Mouse (Mus musculus) ovary, postnatal 14 days (tissue): ENCODE data around the gene Dusp6.
"Not testable (repeated sequence)": the region's sequence is repeated elsewhere in the genome, so short reads cannot be mapped to it uniquely, and the experiment has no call there.

Source experiments
- DNase-seq: peaks from one replicate; pipeline ENCODE4 v3.0.0; 2022; ENCODE audit warnings: low spot score

The Dusp6 gene

DNA sequence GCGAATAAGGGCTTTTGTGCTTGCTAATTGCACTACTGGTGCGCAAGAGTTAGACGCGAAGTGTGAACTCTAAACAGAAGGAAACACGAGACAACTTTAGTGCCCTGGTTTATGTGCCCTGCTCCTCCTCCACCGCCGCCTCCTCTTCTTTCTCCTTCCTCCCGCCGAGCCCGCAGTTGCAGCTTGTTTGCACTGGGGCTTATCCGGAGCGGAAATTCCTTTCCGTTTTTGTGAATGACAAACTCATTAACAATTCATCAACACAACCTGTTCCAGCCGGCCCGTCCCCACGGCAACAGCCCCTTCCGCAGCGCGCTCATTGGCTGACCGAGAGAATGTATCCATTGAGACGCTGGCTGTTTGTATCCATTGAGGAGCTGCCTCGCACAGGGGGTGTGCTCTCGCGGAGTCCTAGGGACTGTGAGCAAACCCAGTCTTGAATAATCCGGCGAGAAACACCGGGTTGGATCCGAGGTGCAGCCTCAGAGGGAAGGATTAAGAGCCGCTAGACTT, at the start of gene Dusp6:
Dusp6 (plus strand) TSS at position 365 of the 513 bp plus-strand sequence.
- peak; percentile 84 for DNase-seq

DNA sequence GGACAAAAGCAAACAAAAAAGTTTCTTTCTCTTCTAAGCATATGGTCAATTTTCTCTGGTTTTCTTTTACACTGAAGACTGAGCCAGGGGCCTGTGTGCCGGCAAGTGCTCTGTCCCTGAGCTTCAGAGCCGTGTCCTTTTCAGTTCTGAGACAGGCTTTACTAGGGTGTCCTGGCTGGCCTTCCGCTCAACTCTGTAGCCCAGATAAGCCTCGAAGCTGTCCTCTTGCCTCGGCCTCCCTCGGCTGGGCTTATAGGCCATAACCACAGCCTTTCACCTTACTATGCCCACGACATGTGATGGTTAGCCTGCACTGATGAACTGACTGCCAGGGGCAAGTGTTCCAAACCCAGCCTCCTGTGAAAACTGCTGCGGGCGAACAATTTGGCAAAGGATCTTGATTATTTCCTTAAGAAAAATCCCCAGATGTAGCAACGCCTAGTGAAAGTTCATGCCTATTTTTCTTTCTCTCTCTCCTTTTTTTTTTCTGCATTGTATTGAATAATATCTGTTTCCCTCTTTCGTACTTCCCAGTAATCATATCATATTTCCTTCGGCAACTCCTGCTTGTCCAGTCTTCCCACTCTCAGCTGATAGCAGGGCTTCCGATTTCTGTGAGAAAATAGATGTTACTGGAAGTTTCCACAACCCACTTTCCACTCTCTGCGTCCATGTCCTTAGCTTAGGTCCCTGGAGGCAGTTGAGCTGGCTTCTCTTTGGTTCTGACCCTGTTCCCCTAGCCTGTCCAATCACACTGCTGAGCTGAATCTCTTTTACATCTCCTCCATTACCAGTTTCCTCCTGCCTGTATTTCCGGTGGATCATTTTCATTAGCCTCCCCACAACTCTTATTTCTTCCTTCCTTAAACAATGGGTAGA, 48.4 kb upstream of the Dusp6 start:
- DNase-seq, result no peak

DNA sequence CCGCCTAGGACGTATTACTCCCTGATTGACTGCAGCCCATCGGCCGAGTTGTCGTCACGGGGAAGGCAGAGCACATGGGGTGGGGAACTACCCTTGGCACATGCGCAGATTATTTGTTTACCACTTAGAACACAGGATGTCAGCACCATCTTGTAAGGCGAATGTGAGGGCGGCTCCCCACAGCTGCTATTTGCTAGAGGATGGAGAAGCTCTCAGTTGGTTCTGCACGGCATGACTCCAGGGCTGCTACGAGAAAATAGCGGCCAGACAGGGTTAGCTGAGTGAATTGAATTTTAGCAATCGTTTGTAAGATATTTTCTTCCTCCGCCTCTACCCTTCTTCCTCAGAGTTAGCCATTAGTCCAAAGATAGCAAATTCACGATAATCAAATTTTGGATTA, 46.5 kb upstream of the Dusp6 start:
- DNase-seq, result not testable (repeated sequence)

DNA sequence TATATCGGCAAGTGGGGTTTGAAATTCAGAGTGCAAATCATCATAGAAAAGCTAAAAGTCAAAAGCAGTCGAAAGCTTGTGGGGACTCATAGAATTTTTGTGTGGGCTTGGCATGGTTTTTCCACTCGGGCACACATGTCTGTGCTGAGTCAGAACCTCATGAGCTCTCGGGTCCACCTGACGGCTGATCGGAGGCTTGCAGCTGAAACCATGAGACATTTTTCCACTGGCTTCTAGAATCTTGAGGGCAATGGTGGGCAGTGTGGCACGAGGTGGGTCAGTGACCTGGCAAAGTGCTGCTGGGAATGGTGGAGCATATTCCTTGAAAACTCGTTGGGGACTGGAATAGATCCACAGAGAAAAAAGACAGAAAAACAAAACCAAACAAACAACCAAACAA, 41.5 kb upstream of the Dusp6 start:
- DNase-seq, result no peak

DNA sequence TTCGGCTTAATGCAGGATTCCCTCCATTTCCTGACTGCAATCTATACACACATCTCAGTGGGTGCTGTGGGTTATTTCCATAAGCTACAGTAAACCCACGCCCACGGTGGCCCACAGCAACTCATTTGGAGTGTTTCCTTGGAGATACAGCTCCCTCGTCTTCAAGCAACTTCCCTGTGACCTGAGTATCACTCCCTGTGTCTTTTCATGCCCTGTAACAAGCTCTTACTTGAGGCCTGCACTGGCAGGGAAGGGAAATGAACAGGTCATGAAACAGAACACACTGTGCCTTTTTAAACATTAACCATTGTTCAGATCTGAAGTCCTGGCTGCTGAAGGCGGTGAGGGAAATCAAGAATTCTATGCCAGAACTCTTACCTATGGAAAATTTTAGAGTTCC, 40.3 kb upstream of the Dusp6 start:
- DNase-seq, result no peak

DNA sequence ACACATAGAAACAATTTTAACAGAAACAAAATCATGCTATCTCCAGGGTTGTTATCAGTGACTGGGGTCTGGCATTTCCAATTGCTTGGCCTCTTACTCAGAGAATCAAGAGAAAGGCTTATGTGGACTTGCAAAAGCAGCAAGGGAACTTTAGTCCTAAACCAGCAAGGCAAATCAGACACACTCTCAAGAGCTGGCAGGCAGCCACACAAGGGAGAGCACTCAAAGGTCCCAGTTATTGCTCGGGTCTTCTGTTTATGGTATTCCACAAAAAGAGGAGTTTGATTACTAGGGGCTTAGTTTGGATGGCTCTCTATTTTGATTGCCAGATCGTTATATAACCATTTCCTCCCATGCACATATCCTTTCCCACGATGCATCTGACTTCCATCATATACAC, 38.8 kb upstream of the Dusp6 start:
- DNase-seq, result no peak

DNA sequence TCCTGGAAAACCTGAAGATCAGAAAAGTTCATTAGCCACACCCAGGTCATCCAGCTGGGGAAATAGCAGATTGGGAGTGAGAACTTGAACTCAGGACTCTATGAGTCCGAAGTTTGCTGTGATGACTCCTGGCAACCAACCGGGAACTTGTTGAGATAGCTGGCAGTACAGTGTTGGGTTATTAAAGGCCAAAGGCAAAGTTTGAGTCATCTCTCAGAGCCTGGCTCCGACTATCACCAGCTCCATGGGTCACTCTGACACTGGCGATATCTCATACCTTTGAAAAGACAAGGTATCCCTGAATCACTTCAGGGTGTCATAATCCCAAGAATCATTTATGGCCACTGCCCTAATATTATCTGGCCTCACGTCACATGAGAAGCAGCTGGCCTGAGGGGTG, 36.2 kb upstream of the Dusp6 start:
- DNase-seq, result no peak

DNA sequence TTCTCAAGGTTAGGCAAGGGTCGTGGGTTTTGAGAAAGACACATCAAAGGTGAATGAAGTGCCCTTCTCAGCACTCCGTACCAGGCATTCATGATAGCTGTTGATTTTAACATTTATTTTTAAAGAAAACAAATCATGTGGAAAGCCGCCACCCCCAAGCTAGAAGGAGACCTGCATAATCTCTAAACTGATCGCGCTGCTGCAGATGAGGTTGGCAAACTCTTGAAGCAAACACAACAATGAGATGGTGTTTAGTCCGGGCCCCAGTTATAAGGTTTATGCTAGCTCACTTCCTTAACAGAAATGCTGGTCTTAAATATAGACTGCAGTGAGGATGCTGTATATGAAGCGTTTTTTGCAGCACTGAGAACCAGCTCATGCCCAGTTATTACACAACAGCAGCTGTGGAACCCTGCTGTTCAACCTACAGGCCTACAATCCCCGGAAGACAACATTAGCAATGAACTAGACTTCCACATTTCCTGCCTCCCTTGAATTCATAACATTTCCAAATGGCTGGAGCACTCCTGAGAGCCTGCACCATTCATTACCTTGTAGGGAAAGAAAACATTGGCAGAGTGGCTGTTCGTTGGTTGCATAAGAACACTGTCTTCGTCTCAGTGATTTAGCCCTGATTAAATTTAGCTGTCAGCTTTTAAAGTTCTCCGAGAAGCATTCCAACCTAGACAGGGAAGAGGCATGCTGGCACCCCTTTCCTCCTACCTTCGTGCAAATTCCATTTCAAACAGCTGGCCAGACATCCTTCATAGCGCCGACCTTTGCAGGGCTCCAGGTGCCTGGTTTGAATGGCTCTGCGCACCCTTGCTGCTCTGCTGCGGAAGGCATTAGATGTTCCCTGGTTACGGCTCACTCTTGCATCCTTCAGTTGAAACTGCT, 34.8 kb upstream of the Dusp6 start:
- no peak for DNase-seq

DNA sequence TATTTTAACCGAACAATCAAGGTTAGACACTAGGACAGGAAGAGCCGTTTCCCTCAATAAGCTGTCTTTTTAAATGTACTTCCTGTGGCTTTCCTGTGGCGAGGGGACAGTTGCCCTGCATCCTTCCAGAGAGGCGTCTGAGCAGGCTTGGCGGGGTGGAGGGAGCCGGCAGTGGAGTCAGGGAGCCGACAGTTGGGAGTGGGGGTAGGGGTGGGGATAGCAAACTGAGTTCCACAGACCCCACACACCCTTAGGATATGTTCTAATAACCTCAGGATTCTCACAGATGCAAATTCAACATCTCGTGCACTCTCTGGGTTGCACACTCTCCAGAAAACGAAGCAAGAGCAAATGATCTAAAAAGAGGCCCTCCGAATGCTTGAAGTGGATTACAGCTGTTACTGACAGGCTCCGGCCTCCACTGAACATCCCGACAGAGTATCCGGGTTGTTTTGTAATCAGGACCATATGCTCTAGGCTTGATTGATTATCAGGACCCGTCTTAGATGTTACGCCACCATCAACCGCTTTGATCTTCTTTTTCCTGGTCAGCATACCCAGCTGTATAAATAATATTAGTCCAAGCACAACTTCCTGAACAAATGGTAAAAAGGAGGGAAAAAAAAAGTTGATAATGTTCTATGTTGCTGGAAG, 33.9 kb upstream of the Dusp6 start:
- DNase-seq, result no peak

DNA sequence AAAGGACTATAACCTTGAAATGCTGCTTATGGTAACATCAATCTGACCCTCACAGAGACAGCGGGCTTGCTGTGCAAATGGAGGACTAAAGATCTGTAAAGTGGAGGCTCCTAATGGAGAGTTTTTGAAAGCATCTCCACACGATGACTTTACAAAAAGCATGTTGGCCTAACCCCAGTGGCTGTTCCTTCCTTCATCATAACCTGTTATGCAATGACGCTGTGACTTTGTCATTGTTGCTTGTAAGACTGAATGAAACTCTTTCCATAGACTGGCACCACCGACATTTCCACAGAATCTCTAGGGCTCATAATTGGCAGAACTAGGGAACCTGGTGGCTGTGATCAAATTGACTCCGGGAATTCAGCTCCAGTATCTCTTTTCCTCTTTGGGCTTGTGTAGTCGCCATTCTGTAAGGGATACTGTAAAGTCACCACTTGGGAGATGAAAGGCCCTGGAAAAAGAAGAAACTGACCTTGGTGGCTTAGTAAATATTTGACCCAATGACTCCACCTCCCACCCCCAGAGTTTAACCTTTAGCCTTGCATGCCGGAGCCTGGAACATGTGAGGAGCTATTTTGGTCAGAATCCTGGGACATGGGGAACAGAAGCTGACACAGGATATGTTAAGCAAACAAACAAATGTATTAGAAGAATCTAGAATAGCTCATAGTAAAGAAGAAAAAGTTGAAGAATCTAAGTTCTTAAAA, 30.4 kb upstream of the Dusp6 start:
- no peak for DNase-seq

DNA sequence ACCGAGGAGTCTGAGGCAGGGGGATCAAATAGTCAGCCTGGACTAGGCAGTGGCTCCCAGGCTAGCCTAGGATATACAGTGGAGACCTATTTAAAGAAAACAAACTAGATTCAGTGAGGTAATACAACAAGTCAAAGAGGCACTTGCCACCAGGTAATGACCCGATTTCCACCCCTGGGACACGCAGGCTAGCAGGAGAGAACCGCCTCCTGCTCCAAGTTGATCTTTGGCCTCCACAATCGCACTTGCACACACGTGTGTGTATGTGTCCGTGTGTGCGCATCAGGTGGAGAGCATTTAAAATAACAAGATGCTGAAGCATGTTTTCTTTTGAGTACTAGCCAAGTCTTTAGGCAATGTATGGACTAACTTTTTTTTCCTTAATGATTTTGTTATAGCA, 28.7 kb upstream of the Dusp6 start:
- no peak for DNase-seq

DNA sequence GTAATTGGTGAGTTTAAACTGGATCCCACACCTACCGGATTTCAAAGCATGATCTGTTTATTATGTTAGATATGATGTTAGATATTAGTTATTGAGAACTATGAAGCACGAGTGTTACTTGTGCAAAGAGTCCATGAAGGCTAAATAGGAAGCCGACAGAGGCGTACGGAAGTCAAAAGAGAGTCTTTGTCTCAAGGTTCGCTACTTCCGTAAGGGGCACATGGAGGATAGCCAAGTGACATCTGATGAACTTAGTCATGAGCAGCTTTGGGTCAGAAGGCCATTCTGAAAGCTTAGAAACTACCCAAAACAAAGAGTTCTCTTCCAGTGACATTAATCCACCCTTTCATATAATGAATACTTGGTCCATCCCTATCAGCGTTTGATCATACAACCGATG, 27.9 kb upstream of the Dusp6 start:
- no peak for DNase-seq

DNA sequence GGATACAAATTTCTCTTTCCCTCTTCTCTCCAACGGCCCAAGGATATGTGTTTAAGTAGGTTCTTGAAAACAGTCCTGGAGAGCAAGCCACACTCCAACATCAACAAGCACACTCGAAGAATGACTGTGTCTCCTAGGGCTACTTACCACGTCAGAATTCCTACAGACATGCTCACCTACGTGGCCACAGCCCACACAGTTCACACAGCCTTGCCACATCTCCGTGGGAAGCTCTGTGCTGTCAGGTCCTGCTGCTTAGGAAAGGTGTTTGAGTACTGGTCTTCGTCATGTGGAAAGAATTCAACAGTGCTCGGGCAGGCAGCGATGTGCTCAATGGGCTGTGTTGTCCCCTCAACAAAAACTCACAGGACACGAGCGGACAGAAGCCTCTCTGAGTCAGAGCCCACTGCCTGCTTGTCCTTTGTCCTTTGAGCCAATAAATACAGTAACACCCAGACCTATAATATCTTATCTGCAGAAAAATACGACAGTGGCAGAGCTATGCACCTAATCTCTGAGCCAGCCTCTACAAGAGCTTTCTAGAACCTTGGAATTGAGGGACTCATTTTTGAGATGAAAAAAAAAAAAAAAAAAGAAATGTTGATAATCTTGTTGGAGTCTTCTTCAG, 25.7 kb upstream of the Dusp6 start:
- DNase-seq, result no peak

DNA sequence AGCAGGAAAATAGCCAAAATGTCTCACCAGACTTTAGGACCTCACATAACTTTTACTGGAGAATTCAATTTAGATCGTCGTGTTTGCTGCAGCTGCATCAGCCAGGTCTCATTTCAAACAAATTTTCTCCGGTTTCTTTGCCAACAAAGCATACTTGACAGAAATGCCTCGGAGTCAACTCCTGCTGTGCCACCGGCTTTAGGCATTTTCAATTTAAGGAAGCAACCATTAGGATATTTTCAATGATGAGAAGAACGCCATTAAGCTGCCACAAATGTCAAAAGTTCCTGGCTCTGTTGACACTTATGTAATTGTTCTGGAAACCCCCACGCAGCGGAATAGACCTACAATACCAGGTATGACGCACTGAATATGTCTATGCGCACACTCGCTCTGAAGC, 24.5 kb upstream of the Dusp6 start:
- no peak for DNase-seq

DNA sequence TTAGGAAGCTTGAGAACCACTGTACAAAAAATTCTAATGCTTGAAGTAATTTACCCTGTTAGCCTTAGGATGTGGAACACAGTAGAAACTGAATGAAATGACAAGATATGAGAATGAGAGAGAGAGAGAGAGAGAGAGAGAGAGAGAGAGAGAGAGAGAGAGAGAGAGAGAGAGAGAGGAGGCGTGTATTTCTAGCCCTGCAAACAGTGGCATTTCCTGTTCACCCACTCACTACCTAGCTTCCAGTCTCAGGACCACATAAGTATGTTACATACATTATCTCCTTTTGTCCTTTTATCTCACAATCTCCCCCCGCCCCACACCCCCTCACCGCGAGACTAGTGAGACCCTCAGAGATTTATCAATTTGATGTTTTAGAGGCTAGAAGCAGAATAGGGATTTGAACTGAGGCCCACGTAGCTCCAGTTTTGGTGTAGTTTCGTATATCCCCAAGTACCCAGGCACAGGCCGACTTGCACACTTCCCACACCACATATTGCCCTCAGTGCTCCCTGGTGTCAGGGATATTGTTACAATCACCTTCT, 21.7 kb upstream of the Dusp6 start:
- no peak for DNase-seq

DNA sequence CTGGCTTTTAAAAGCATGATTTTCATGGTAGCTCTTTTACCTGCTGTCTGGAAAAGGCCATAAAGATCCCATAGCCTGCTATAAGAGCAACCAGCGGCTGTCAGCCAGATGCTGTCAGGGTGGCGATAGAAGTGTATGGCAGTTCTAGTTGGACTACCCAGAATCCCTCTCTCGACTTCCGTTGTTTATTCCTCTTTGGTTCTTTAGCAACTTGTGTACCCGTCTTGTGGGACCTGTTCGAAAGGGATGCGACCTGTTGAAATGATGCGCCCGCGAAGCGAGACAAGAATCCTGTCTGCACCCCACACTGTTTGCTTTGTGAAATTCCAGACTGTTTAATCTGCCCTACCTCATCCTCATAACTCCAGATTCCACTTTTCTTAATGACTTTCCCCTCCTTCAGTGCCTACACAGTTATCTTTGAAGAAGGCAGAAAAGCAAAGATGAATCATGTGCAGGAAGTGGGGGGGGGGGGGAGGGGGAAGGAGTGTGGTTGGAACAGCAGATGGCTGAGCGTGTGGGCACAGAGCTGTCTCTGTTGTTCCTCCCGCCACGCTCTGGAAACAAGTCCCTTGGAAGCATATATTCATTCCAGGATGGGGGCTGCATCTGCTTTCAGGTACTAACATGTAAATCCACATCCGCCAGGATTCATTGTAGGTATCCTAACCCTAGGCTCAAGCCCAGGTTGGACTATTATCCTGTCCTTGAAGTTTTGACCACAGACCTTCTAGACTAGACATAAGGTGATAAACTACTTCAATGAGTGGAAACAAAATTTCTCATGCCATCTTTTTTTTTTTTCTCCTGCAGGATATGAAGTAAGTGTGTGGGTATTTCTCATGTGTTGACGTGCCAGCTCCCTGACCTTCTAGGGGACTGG, 21.0 kb upstream of the Dusp6 start:
- DNase-seq, result no peak

DNA sequence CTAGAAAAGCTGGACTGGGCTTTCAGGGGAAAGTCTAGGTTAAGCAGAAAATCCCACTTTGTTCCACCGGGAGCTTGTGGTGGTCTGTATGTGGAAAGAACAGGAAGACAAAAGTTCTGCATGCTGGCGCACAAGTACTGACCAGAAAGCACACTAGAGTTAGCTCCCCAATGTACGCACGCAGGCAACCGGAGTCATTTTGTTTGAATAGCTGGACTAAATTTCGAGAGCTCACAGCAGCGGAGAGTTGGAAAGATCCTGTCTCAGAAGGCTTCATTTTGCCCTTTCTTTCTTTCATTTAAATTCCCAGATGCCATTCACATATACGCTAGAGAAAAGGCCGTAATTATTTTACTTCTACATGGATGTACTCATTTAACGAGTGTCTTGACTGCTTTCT, 20.3 kb upstream of the Dusp6 start:
- no peak for DNase-seq

DNA sequence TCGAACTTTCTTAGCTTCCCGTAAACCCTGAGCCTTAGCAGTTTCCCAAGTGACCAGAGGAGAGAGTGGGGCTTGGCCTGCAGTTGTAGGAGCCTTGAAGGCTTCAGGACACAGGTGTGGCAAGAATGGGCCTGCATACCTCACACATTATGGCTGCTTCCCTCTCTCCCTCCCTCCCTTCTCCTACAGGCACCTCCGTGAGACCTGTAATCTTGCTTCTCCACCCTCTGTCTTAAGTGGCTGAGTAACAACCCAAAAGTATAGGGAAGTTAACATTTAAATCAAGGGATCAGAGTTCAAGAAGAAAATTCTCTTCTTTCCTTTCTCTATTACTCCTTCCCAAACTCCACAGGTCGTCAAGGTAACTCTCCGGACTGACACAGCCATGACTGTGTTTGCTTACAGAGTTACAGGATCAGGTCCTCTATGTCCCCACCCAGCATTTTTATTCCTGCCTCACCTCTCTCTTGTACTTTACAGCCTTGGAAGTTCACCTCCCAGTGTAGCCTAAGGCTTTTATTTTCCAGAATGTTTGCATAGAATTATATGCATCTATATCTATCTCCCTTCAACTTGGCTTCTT, 19.0 kb upstream of the Dusp6 start:
- no peak for DNase-seq

DNA sequence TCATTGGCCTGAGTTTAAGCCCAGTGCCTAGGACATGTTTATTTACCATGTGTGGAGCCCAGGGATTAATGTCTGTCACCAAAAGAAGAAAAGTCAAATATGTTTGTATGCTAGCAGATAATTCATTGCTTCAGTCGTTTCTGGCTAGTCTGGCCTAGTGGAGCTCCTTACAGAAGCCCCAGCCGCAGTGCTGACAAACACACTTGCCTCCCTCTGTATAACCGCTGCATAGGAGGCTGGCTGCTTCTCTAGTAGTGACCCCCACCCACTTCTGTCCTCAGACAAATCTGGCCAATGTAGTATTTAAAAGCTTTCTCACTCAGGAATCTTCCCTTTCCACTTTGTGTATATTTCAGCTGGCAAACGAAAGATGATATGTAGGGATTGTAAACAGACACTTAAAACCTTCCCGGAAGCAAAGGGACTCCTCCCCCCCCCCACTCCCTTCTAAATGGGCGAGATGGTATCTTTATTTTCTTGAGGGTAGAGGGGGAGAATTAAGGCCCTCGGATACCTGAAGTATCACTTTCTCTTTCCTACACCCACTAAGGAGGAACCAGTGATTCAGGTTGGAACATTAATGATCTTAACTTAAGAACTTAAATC, 18.3 kb upstream of the Dusp6 start:
- no peak for DNase-seq
